Mouse (Mus musculus) neural tube, embryonic 13.5 days (tissue): ENCODE results near the gene Gm572. TPM values are rescaled to one million over a fixed set of nuclear protein-coding genes. Genes with fewer than 3 reads are reported as not detected.

Source experiments
- ATAC-seq: fragments of 200-750 bp; cut with Nextera tagmentation; 2 replicates; pipeline ENCODE4 v1.8.0; 2017; ENCODE audit warnings: low read depth, mild to moderate bottlenecking, moderate TSS enrichment, moderate library complexity
- H3K27ac ChIP-seq: fragments of 300-500 bp; sonication (generic); replicated peaks from 2 replicates; pipeline ENCODE4 v1.5.1; 2015; ENCODE audit warnings: moderate library complexity, mild to moderate bottlenecking, inconsistent platforms
- H3K27me3 ChIP-seq: fragments of 300-500 bp; sonication (generic); 2 replicates; pipeline ENCODE4 v1.6.1; 2015; ENCODE audit warnings: mild to moderate bottlenecking, inconsistent platforms
- H3K36me3 ChIP-seq: fragments of 300-500 bp; sonication (generic); 2 replicates; pipeline ENCODE4 v1.6.1; 2015; ENCODE audit warnings: mild to moderate bottlenecking, inconsistent platforms
- H3K4me1 ChIP-seq: fragments of 300-500 bp; sonication (generic); replicated peaks from 2 replicates; pipeline ENCODE4 v1.6.1; 2015; ENCODE audit warnings: inconsistent platforms
- H3K4me2 ChIP-seq: fragments of 300-500 bp; sonication (generic); 2 replicates; pipeline ENCODE4 v1.6.1; 2015; ENCODE audit warnings: inconsistent platforms, mild to moderate bottlenecking, moderate library complexity
- H3K4me3 ChIP-seq: fragments of 300-500 bp; sonication (generic); 2 replicates; pipeline ENCODE4 v1.5.1; 2015; ENCODE audit warnings: mild to moderate bottlenecking, inconsistent platforms
- H3K9ac ChIP-seq: fragments of 300-500 bp; sonication (generic); 2 replicates; pipeline ENCODE4 v1.6.1; 2015; ENCODE audit warnings: moderate library complexity, mild to moderate bottlenecking, inconsistent platforms
- H3K9me3 ChIP-seq: fragments of 300-500 bp; sonication (generic); 2 replicates; pipeline ENCODE4 v1.6.1; 2016; ENCODE audit warnings: inconsistent platforms
- WGBS: fragments of 180-500 bp; shearing (Covaris S2); methylation state at CpG from one replicate; pipeline ENCODE4 v1.1.7; 2015; 5-methylcytosine and 5-hydroxymethylcytosine counted together
- polyA plus RNA-seq: library from polyadenylated mRNA; unstranded; fragments of >200 nt; fragmentation: Nextera tagmentation; extraction: Ambion mirVana; gene quantifications from 2 replicates; pipeline ENCODE4 v1.2.1, GENCODE M21; 2015

Gene Gm572
- polyA plus RNA-seq, 1 experiment from 2014 or later, result not detected

- H3K27ac ChIP-seq, result no peak overlapping the region
- H3K36me3 ChIP-seq, result peaks cover 12% of the 10 kb centered on the region; the same call in 1 of the 2 replicates
- H3K9me3 ChIP-seq, result no peaks in the 10 kb centered on the region
- H3K4me1 ChIP-seq, result peaks cover 3% of the 10 kb centered on the region
- WGBS, result 28% methylated on average over 5 of the region's 5 CpGs
- H3K27me3 ChIP-seq, result no peaks in the 10 kb centered on the region
- H3K9ac ChIP-seq, result no peak overlapping the region
- no peak overlapping the region for H3K4me2 ChIP-seq
- H3K4me3 ChIP-seq, result no peak overlapping the region
- no peak for ATAC-seq
These were observed 35.4 kb upstream of the Gm572 start for GRCm38 (mm10) chr4:148607758-148608157.

DNA sequence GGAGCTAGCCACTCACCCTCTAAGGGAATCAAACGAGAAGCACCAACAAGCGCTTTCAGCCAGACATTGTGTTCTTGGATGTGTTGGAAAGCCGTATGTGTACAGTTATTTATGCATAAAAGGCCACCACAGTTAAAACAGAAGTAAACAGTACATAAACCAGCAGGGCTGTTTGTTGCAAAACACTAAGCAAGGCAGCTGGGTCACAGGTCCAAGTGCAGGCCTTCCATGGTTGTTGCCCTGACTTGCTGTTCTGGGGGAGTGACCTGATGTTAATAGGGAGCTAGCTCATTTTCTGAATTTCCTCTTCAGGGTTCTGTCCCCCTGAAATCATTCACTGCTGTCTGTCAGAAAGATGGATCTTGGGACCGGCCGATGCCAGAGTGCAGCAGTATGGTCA, 33.3 kb upstream of the Gm572 start:
- Histone ChIP-seq H3K27ac (no peak overlapping the region), H3K4me2 (no peak overlapping the region), H3K4me1 (peaks cover 22% of the 10 kb centered on the region), H3K27me3 (no peaks in the 10 kb centered on the region), H3K4me3 (no peak overlapping the region), H3K9me3 (no peaks in the 10 kb centered on the region), H3K36me3 (peaks cover 26% of the 10 kb centered on the region), H3K9ac (no peak overlapping the region)
- no peak for ATAC-seq
- 86% methylated on average over 5 of the region's 5 CpGs for WGBS

DNA sequence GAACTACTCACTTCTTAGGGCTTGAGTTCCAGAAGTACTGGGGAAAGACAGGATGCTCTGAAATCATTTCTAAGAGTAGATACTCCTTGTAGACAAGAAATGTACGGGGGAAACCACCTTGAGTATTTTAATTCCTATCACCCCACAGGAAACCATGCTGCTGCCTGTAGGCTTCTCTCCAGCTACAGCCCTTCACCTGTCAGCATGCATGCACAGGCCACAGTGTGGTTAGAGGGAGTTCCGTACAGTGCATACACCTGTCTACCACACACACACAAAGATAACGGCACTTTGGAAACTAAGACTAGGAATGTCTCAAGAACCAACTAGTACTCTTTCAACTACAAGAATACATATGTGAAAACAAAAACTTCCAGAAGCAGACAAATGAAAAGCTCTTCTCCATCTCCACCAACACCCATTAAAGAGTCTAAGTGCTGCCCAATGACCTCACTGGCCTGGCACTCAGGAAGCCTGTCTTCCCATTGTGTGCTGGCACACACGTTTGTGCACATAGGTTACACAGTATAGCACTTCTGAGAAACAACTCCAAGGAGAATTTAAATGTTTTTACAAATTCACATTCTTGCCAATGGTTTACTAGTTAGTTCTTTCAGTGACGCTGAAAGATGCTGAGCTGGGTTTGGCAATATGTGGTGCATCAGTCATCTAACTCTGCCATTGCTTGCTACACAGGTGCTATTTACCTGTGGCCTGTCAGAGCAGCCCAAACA, 32.3 kb upstream of the Gm572 start:
- no peaks in the 10 kb centered on the region for H3K9me3 ChIP-seq
- H3K4me1 ChIP-seq, result peaks cover 25% of the 10 kb centered on the region
- no peak overlapping the region for H3K9ac ChIP-seq
- no peak overlapping the region for H3K4me2 ChIP-seq
- H3K27ac ChIP-seq, result no peak overlapping the region
- H3K27me3 ChIP-seq, result no peaks in the 10 kb centered on the region
- 72% methylated on average over 5 of the region's 5 CpGs for WGBS
- H3K4me3 ChIP-seq, result no peak overlapping the region
- ATAC-seq, result no peak
- peaks cover 36% of the 10 kb centered on the region for H3K36me3 ChIP-seq

GRCm38 (mm10) chr4:148612557-148612956, 30.6 kb upstream of the Gm572 start:
- peaks cover 25% of the 10 kb centered on the region for H3K4me1 ChIP-seq
- ATAC-seq, result peak; percentile 38; the same call in 1 of the 2 replicates
- peak overlapping the region; percentile 54; the same call in 1 of the 2 replicates for H3K27ac ChIP-seq
- H3K36me3 ChIP-seq, result peaks cover 47% of the 10 kb centered on the region
- WGBS, result 29% methylated on average over 4 of the region's 4 CpGs
- no peak overlapping the region for H3K4me2 ChIP-seq
- H3K9ac ChIP-seq, result no peak overlapping the region
- H3K9me3 ChIP-seq, result no peaks in the 10 kb centered on the region
- no peak overlapping the region for H3K4me3 ChIP-seq
- H3K27me3 ChIP-seq, result no peaks in the 10 kb centered on the region

DNA sequence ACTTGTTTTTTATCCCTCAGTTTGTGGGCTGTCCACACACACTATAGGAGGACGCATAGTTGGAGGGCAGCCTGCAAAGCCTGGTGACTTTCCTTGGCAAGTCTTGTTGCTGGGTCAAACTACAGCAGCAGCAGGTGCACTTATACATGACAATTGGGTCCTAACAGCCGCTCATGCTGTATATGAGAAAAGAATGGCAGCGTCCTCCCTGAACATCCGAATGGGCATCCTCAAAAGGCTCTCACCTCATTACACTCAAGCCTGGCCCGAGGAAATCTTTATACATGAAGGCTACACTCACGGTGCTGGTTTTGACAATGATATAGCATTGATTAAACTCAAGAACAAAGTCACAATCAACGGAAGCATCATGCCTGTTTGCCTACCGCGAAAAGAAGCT, 29.4 kb upstream of the Gm572 start:
- Histone ChIP-seq H3K9ac (no peak overlapping the region), H3K4me1 (peaks cover 25% of the 10 kb centered on the region), H3K27me3 (no peaks in the 10 kb centered on the region), H3K36me3 (peaks cover 55% of the 10 kb centered on the region), H3K4me3 (no peak overlapping the region), H3K27ac (0 out of 2 replicates have a peak overlapping the region, but pooled peaks have one; percentile 38), H3K9me3 (no peaks in the 10 kb centered on the region), H3K4me2 (no peak overlapping the region)
- WGBS, result 41% methylated on average over 9 of the region's 9 CpGs
- no peak; the same call in 1 of the 2 replicates for ATAC-seq

DNA sequence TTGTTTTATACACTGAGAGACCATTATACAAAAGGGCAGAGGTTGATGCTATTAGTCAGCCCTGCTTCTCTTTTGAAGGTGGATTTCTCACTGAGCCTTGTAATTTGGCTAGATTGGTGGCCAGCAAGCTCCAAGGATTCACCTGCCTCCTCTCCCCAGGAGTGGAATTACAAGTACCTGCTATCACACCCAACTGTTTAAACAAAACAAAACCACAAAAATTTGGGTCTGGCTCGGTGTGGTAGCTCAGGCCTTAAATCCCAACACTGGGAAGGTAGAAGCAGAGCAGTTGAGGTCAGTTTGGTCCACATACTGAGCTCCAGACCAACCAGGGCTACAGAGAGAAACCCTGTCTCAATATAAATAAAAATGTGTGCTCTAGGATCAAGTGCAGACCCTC, 23.3 kb upstream of the Gm572 start:
- no peak overlapping the region for H3K4me2 ChIP-seq
- H3K4me1 ChIP-seq, result peaks cover 32% of the 10 kb centered on the region
- 81% methylated on average over 1 of the region's 1 CpGs for WGBS
- H3K27me3 ChIP-seq, result no peaks in the 10 kb centered on the region
- no peak for ATAC-seq
- no peaks in the 10 kb centered on the region for H3K9me3 ChIP-seq
- H3K4me3 ChIP-seq, result no peak overlapping the region
- peaks cover 92% of the 10 kb centered on the region for H3K36me3 ChIP-seq
- no peak overlapping the region for H3K27ac ChIP-seq
- no peak overlapping the region for H3K9ac ChIP-seq

DNA sequence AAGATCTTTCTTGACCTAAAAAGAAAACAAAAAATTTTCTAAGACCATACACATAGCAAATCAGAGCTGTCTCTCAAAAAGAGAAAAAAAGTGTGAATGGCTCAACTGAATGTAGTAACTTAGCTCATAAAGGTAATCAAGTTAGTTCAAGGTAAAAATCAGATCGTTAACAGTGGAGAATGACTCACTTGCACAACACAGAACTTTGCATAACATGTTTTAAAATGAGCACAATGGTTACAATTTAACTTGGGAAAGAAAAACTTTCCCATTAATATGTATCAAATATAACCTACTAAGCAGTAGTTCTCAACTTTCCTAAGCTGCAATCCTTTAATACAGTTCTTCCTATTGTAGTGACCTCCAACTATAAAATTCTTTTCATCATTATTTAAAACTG, 22.4 kb upstream of the Gm572 start:
- Histone ChIP-seq H3K9ac (no peak overlapping the region), H3K27me3 (no peaks in the 10 kb centered on the region), H3K9me3 (no peaks in the 10 kb centered on the region), H3K27ac (no peak overlapping the region), H3K4me1 (peaks cover 38% of the 10 kb centered on the region), H3K4me2 (no peak overlapping the region), H3K36me3 (peaks cover 87% of the 10 kb centered on the region), H3K4me3 (no peak overlapping the region)
- WGBS, result 96% methylated on average over 1 of the region's 1 CpGs
- no peak for ATAC-seq

- Histone ChIP-seq H3K4me1 (peaks cover 43% of the 10 kb centered on the region), H3K9ac (no peak overlapping the region), H3K9me3 (no peaks in the 10 kb centered on the region), H3K36me3 (peaks cover 70% of the 10 kb centered on the region), H3K4me3 (no peak overlapping the region), H3K27ac (no peak overlapping the region), H3K4me2 (no peak overlapping the region), H3K27me3 (no peaks in the 10 kb centered on the region)
- WGBS, result 97% methylated on average over 4 of the region's 4 CpGs
- ATAC-seq, result no peak
These were observed 20.6 kb upstream of the Gm572 start for GRCm38 (mm10) chr4:148622485-148622884.

DNA sequence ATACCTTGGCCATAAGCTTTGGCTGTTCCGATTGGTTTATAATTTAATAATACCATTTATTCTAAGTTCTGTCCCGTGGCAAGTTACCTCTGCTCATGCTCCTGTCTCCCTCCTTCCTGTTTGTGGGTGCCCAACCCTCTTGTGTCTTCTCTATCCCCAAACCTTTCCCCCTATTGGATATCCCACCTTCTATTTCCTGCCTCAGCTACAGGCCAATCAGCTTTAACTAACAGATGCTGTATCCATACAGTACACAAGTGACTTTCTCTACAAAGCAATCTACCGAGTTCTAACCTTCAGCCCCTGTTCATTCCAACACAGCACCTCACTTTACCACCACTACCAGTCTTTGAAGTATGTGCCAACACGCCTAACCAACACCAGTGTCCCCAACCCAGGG, 19.5 kb upstream of the Gm572 start:
- 91% methylated on average over 4 of the region's 4 CpGs for WGBS
- Histone ChIP-seq H3K4me3 (no peak overlapping the region), H3K36me3 (peaks cover 62% of the 10 kb centered on the region), H3K4me2 (no peak overlapping the region), H3K9me3 (no peaks in the 10 kb centered on the region), H3K9ac (no peak overlapping the region), H3K4me1 (peaks cover 43% of the 10 kb centered on the region), H3K27ac (no peak overlapping the region), H3K27me3 (no peaks in the 10 kb centered on the region)
- ATAC-seq, result no peak

- Histone ChIP-seq H3K27ac (no peak overlapping the region), H3K27me3 (no peaks in the 10 kb centered on the region), H3K36me3 (peaks cover 48% of the 10 kb centered on the region), H3K4me3 (peak overlapping the region; percentile 99), H3K4me2 (peak overlapping the region; percentile 99), H3K9ac (peak overlapping the region; percentile 50; the same call in 1 of the 2 replicates), H3K4me1 (peaks cover 43% of the 10 kb centered on the region), H3K9me3 (no peaks in the 10 kb centered on the region)
- ATAC-seq, result no peak
- whole genome bisulfite sequencing, result 90% methylated on average over 10 of the region's 10 CpGs
These were observed 18.1 kb upstream of the Gm572 start for GRCm38 (mm10) chr4:148625010-148625409.

DNA sequence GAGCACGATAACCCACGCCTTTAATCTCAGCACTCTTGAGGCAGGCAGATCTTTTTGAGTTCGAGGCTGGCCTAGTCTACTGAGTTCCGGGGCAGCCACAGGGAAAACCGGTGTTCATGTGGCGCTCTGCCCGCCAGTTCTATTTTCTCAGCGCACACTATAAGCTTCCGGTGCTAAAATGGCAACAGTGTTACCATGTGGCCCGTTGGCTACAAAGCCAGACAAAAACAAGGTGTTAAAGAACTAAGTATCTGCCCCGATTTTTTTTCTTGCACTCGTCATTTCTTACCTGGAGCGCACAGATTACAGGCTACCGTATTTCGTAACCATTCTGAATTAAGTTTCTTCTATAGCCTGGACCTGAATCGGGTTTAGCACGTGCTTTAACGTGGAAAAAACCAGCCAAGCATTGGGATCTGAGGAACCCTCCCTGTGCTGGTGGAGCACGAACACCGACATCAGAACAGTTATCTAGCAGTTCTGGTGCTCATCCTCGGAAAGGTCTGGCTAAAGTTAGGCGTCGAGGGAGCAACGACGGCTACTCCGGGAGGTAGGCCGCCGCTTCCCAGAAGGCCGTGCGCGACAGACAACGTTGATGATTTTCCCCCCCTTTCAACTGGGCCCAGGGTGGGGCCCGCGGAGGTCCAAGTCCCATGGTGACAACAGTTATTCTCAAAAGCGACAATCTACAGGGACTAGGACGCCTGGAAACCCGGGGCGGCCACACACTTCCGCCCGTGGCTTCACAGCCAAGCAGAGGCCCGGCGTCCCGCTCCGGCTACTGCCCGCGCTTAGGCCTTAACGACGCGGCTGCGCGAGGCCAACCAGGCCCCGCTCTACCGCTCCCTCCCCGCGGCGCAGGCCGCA, 17.1 kb upstream of the Gm572 start:
- H3K27ac ChIP-seq, result peak overlapping the region; percentile 97
- peaks cover 40% of the 10 kb centered on the region for H3K36me3 ChIP-seq
- no peaks in the 10 kb centered on the region for H3K27me3 ChIP-seq
- 1% methylated on average over 57 of the region's 57 CpGs for WGBS
- H3K4me2 ChIP-seq, result peak overlapping the region; percentile 99
- peaks cover 43% of the 10 kb centered on the region for H3K4me1 ChIP-seq
- peak; percentile 67 for ATAC-seq
- H3K4me3 ChIP-seq, result peak overlapping the region; percentile 99
- H3K9me3 ChIP-seq, result no peaks in the 10 kb centered on the region
- H3K9ac ChIP-seq, result peak overlapping the region; percentile 99

DNA sequence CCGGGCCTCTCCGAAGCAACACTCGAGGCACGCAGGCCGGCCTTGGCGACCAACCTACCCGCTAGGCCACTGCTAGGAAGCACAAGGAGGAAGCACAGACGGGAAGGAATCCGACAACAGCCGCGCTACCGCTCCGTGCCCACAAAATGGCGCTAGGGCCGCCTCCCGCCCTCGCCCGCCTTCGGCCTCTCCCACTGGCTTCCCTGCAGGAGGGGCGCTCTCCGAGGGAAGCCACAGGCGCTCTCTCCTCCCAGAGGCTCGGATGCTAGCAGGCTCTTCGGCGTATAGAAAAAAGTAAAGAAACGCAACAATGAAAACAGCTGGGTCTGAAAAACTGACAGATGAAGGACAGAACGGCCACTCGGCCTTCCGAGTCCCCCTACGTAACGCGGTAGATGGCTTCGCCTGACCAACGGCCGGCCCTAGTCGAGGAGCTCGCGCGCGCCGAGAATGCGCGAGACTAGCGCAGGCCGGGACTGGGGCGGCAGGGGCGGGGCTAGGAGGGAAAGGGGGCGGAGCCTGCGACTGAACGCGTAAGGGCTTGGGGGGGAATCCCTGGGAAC, 16.4 kb upstream of the Gm572 start, which contains the start of gene Tardbp:
Gene Tardbp (minus strand): TSS at position 397 of the 563 bp plus-strand sequence.
- Histone ChIP-seq H3K4me3 (peak within 1 kb of the TSS; percentile 99), H3K9me3 (no peaks in the 10 kb centered on the region), H3K27ac (peak within 1 kb of the TSS; percentile 97), H3K4me2 (peak within 1 kb of the TSS; percentile 99), H3K27me3 (no peaks in the 10 kb centered on the region), H3K4me1 (peaks cover 39% of the 10 kb centered on the region), H3K9ac (peak within 1 kb of the TSS; percentile 99), H3K36me3 (peaks cover 33% of the 10 kb centered on the region)
- ATAC-seq, result peak; percentile 97
- WGBS, result under 1% methylated on average over 51 of the region's 51 CpGs
